Mouse (Mus musculus) thymus, adult 2 months (tissue): ENCODE measurements around the gene Gm960. TPM values are rescaled to one million over a fixed set of nuclear protein-coding genes. Genes with fewer than 3 reads are reported as not detected.

ENCODE experiments used
- DNase-seq: peaks from one replicate; pipeline ENCODE4 v3.0.0; 2021
- H3K27ac ChIP-seq: fragments of 200-500 bp; 2 replicates; pipeline ENCODE4 v1.5.1; 2012; ENCODE audit warnings: low read length, control low read depth; ENCODE audit not compliant: control insufficient read depth, insufficient read depth
- H3K27me3 ChIP-seq: fragments of 200-500 bp; 2 replicates; pipeline ENCODE4 v1.6.1; 2012; ENCODE audit warnings: mild to moderate bottlenecking, low read length, moderate library complexity, mixed read lengths; ENCODE audit not compliant: control insufficient read depth, insufficient read depth
- H3K36me3 ChIP-seq: fragments of 200-500 bp; 2 replicates; pipeline ENCODE4 v1.6.1; 2012; ENCODE audit warnings: mild to moderate bottlenecking, low read length, moderate library complexity; ENCODE audit not compliant: control insufficient read depth, insufficient read depth
- H3K4me1 ChIP-seq: fragments of 200-500 bp; replicated peaks from 2 replicates; pipeline ENCODE4 v1.6.1; 2012; ENCODE audit warnings: low read length; ENCODE audit not compliant: control insufficient read depth, insufficient read depth
- H3K4me3 ChIP-seq: fragments of 200-500 bp; 2 replicates; pipeline ENCODE4 v1.5.1; 2012; ENCODE audit warnings: mild to moderate bottlenecking, low read length, control low read depth, moderate library complexity; ENCODE audit not compliant: control insufficient read depth, insufficient read depth
- CTCF ChIP-seq: fragments of 200-500 bp; IDR thresholded peaks from 2 replicates; pipeline ENCODE4 v1.5.1; 2012; ENCODE audit warnings: mild to moderate bottlenecking, control low read depth, low read length, moderate library complexity, borderline replicate concordance; ENCODE audit not compliant: control insufficient read depth, poor library complexity, insufficient read depth; ENCODE audit errors: extremely low read depth
- POLR2A ChIP-seq: fragments of 200-500 bp; IDR thresholded peaks from 2 replicates; pipeline ENCODE4 v1.6.1; 2012; ENCODE audit warnings: mild to moderate bottlenecking, low read length, control low read depth, moderate library complexity; ENCODE audit not compliant: control insufficient read depth, poor library complexity, insufficient read depth; ENCODE audit errors: extremely low read depth
- WGBS: fragments of 180-500 bp; shearing (Covaris S2); methylation state at CpG from one replicate; pipeline ENCODE4 v1.1.7; 2018; 5-methylcytosine and 5-hydroxymethylcytosine counted together
- polyA plus RNA-seq: library from polyadenylated mRNA; depleted of rRNA; stranded (reverse); fragments of >200 nt; gene quantifications from 2 replicates; pipeline ENCODE4 v1.2.3, GENCODE M21; 2012

Gene Gm960
- polyA plus RNA-seq, 1 experiment, result 0.04 TPM

- no peak for TF ChIP-seq POLR2A
- TF ChIP-seq CTCF, result no peak
- no peaks in the 10 kb centered on the region for H3K36me3 ChIP-seq
- H3K27ac ChIP-seq, result no peak overlapping the region
- DNase-seq, result no peak
- WGBS, result 74% methylated on average over 8 of the region's 8 CpGs
- H3K27me3 ChIP-seq, result peaks cover 13% of the 10 kb centered on the region
- no peak overlapping the region for H3K4me3 ChIP-seq
- peaks cover 7% of the 10 kb centered on the region for H3K4me1 ChIP-seq
Measured at GRCm38 (mm10) chr19:4700656-4701055, 2.2 kb upstream of the Gm960 start.

GRCm38 (mm10) chr19:4699821-4700220 lies 1.4 kb upstream of the Gm960 start:
- TF ChIP-seq CTCF, result no peak
- TF ChIP-seq POLR2A, result no peak
- no peak for DNase-seq
- Histone ChIP-seq H3K27ac (no peak overlapping the region), H3K36me3 (no peaks in the 10 kb centered on the region), H3K4me3 (no peak overlapping the region), H3K27me3 (peaks cover 13% of the 10 kb centered on the region), H3K4me1 (peaks cover 7% of the 10 kb centered on the region)
- WGBS, result 90% methylated on average over 5 of the region's 5 CpGs

GRCm38 (mm10) chr19:4698856-4699255 lies 388 bp upstream of the Gm960 start:
- Histone ChIP-seq H3K36me3 (no peaks in the 10 kb centered on the region), H3K4me3 (no peak overlapping the region), H3K27me3 (peaks cover 15% of the 10 kb centered on the region), H3K4me1 (peaks cover 7% of the 10 kb centered on the region), H3K27ac (no peak overlapping the region)
- WGBS, result 68% methylated on average over 8 of the region's 8 CpGs
- TF ChIP-seq POLR2A (no peak), CTCF (no peak)
- no peak for DNase-seq

- WGBS, result 82% methylated on average over 9 of the region's 9 CpGs
- H3K4me3 ChIP-seq, result no peak overlapping the region
- H3K27me3 ChIP-seq, result peaks cover 15% of the 10 kb centered on the region
Measured at GRCm38 (mm10) chr19:4697721-4698120, 747 bp downstream of the Gm960 start.

DNA sequence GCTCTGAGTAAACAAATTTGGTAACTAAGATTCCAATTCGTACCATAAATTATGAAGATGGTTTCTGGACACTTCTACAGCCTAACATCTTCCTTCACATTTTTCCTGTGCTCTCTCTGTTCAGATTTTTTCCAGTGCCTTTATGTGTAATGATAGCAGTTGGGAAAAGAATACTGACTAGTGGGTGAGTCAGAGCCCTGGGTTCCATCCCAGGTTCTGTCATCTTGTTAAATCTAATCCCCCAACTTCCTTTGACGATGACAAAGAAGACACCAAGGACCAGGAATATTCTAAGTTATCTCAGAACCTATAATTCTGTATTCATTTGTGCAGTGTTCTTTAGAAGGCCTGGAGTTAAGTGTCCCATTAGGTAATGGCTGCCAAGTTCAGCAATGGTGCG lies 1.3 kb downstream of the Gm960 start:
- peaks cover 15% of the 10 kb centered on the region for H3K27me3 ChIP-seq
- no peak for DNase-seq
- 99% methylated on average over 3 of the region's 3 CpGs for WGBS
- TF ChIP-seq CTCF, result no peak
- no peak for TF ChIP-seq POLR2A
- peaks cover 7% of the 10 kb centered on the region for H3K4me1 ChIP-seq
- no peaks in the 10 kb centered on the region for H3K36me3 ChIP-seq
- no peak overlapping the region for H3K27ac ChIP-seq
- H3K4me3 ChIP-seq, result no peak overlapping the region

More at GRCm38 (mm10) chr19:4697721-4698120, 747 bp downstream of the Gm960 start:
- peaks cover 7% of the 10 kb centered on the region for H3K4me1 ChIP-seq
- H3K36me3 ChIP-seq, result no peaks in the 10 kb centered on the region
- H3K27ac ChIP-seq, result no peak overlapping the region
- DNase-seq, result no peak
- no peak for TF ChIP-seq POLR2A
- TF ChIP-seq CTCF, result no peak

GRCm38 (mm10) chr19:4694346-4694745 lies 4.1 kb downstream of the Gm960 start:
- 74% methylated on average over 3 of the region's 3 CpGs for WGBS
- peaks cover 12% of the 10 kb centered on the region for H3K27me3 ChIP-seq
- no peaks in the 10 kb centered on the region for H3K36me3 ChIP-seq
- no peak overlapping the region for H3K4me3 ChIP-seq
- no peak for DNase-seq
- TF ChIP-seq CTCF (no peak), POLR2A (no peak)
- H3K4me1 ChIP-seq, result peaks cover 5% of the 10 kb centered on the region
- no peak overlapping the region for H3K27ac ChIP-seq

GRCm38 (mm10) chr19:4672401-4672800 lies 26.1 kb downstream of the Gm960 start:
- H3K4me3 ChIP-seq, result no peak overlapping the region
- no peak for DNase-seq
- H3K36me3 ChIP-seq, result no peaks in the 10 kb centered on the region
- no peak overlapping the region for H3K27ac ChIP-seq
- WGBS, result 69% methylated on average over 6 of the region's 6 CpGs
- H3K27me3 ChIP-seq, result no peaks in the 10 kb centered on the region
- H3K4me1 ChIP-seq, result no peaks in the 10 kb centered on the region
- TF ChIP-seq CTCF (no peak), POLR2A (no peak)
